10 mouse cellular contexts compared by ENCODE assay signal in the genomic region with DNA sequence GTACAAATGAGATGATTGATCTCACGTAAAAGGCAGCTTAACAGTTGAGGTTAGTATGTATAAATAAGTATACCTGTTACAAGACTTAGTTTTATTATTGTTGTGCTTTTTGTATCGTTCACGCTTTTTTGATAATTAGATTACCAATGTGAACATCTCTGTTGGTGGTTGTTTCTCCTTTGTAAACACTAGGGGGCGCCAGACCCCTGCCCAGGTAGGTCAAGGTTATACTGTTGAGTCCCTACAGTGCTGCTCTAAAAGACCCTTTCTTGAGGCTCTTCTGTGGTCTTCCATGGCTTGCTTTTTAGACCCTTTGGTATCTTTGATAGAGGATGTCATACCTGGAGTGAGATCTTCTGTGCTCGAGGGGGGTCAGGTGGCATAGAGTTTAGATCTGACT. TPM values are rescaled to one million over a fixed set of nuclear protein-coding genes. Genes with fewer than 3 reads are reported as not detected.
DNase-seq lines count a peak whose midpoint lies in the region; ATAC-seq and TF ChIP-seq lines count a peak whose summit lies in the region.
"Had no signal": no experiment of that assay in that cellular context is flagged by ENCODE, and none has a peak within 500 bp of the region (broad histone marks: within the 10 kb centered on the region; RNA-seq: fewer than 3 reads in every experiment).

No protein-coding gene starts in this region.

- no peak overlapping the region for H3K27ac ChIP-seq in hindbrain, embryonic 11.5 days (ENCODE audit: low read depth, low read length)
- H3K27ac ChIP-seq in hindbrain, embryonic 13.5 days, result no peak overlapping the region
- H3K27ac ChIP-seq in spleen, adult 2 months (ENCODE audit: insufficient read depth, low read length), result no peak overlapping the region
- H3K27ac ChIP-seq: limb, embryonic 15.5 days had no signal

- peak; percentile 28 for DNase-seq in hindbrain, embryonic 11.5 days (ENCODE audit: low spot score)
- peak in 1 of 2 experiments; percentile 5 for DNase-seq in spleen, adult 2 months (ENCODE audit: low read depth in 1 of 2, low spot score in 2 of 2)
- DNase-seq in spleen, postnatal 36 days (ENCODE audit: low spot score in 2 of 2), result no peak
- DNase-seq in c-Kit-negative CD71-positive TER-119-positive erythroid progenitor cells, embryonic 14.5 days (ENCODE audit: low read depth, low spot score), result peak; percentile 19
- DNase-seq in splenic B cell, adult 2 months (ENCODE audit: low read depth, low spot score), result peak; percentile 56
- DNase-seq in adrenal gland, postnatal 4 days (ENCODE audit: low spot score in 2 of 2), result no peak
- no peak for DNase-seq in left cerebral cortex, adult 9 months (ENCODE audit: low spot score in 2 of 2)
- DNase-seq: gastrocnemius, postnatal 10 days had no signal

- no peaks in the 10 kb centered on the region for H3K9me3 ChIP-seq in hindbrain, embryonic 11.5 days (ENCODE audit: control insufficient read depth, low read length)
- no peaks in the 10 kb centered on the region for H3K9me3 ChIP-seq in hindbrain, embryonic 13.5 days
- H3K9me3 ChIP-seq: limb, embryonic 15.5 days had no signal

- H3K4me3 ChIP-seq in hindbrain, embryonic 11.5 days (ENCODE audit: low read depth, low read length), result no peak overlapping the region
- no peak overlapping the region for H3K4me3 ChIP-seq in hindbrain, embryonic 13.5 days
- no peak overlapping the region for H3K4me3 ChIP-seq in spleen, adult 2 months (ENCODE audit: extremely low read depth, insufficient read depth, insufficient read length)
- H3K4me3 ChIP-seq: limb, embryonic 15.5 days had no signal

- no peak overlapping the region for H3K9ac ChIP-seq in hindbrain, embryonic 11.5 days (ENCODE audit: low read depth, low read length)
- no peak overlapping the region for H3K9ac ChIP-seq in hindbrain, embryonic 13.5 days
- H3K9ac ChIP-seq: limb, embryonic 15.5 days had no signal

- ATAC-seq in hindbrain, embryonic 11.5 days (ENCODE audit: low FRiP score), result no peak
- ATAC-seq in hindbrain, embryonic 13.5 days (ENCODE audit: low FRiP score), result no peak

- 72% methylated on average over 5 of the region's 5 CpGs for WGBS in hindbrain, embryonic 11.5 days
- WGBS in hindbrain, embryonic 13.5 days, result 73% methylated on average over 5 of the region's 5 CpGs
- WGBS in spleen, adult 2 months, result 75% methylated on average over 5 of the region's 5 CpGs

- no peaks in the 10 kb centered on the region for H3K27me3 ChIP-seq in hindbrain, embryonic 11.5 days (ENCODE audit: control insufficient read depth, insufficient read depth, low read length)
- H3K27me3 ChIP-seq in hindbrain, embryonic 13.5 days, result no peaks in the 10 kb centered on the region
- H3K27me3 ChIP-seq in spleen, adult 2 months (ENCODE audit: control insufficient read depth, insufficient read depth, low read length), result no peaks in the 10 kb centered on the region
- no peaks in the 10 kb centered on the region for H3K27me3 ChIP-seq in splenic B cell, adult 2 months (ENCODE audit: control insufficient read depth, insufficient read depth, low read length, poor library complexity, severe bottlenecking)
- H3K27me3 ChIP-seq: limb, embryonic 15.5 days had no signal

- no peaks in the 10 kb centered on the region for H3K4me1 ChIP-seq in hindbrain, embryonic 11.5 days (replicated peaks; ENCODE audit: control insufficient read depth, insufficient read depth, low read length)
- peaks cover 34% of the 10 kb centered on the region for H3K4me1 ChIP-seq in hindbrain, embryonic 13.5 days (replicated peaks)
- no peaks in the 10 kb centered on the region for H3K4me1 ChIP-seq in spleen, adult 2 months (ENCODE audit: control insufficient read depth, insufficient read depth, insufficient read length)

- no peak for TF ChIP-seq POLR2A in spleen, adult 2 months (IDR thresholded peaks at IDR 0.05; ENCODE audit: low read depth, low read length)

- H3K4me2 ChIP-seq in hindbrain, embryonic 11.5 days (replicated peaks; ENCODE audit: low read depth, low read length), result no peak overlapping the region
- no peak overlapping the region for H3K4me2 ChIP-seq in hindbrain, embryonic 13.5 days
- H3K4me2 ChIP-seq: limb, embryonic 15.5 days had no signal

- H3K36me3 ChIP-seq in hindbrain, embryonic 11.5 days (ENCODE audit: control insufficient read depth, insufficient read depth, low read length), result no peaks in the 10 kb centered on the region
- peaks cover 23% of the 10 kb centered on the region for H3K36me3 ChIP-seq in hindbrain, embryonic 13.5 days
- peaks cover 1% of the 10 kb centered on the region; the same call in 1 of the 2 replicates for H3K36me3 ChIP-seq in spleen, adult 2 months (ENCODE audit: control insufficient read depth, insufficient read depth, low read length)
- H3K36me3 ChIP-seq in splenic B cell, adult 2 months (ENCODE audit: control insufficient read depth, insufficient read depth, low read length, poor library complexity, severe bottlenecking), result peaks cover 8% of the 10 kb centered on the region

- TF ChIP-seq CTCF in spleen, adult 2 months (IDR thresholded peaks at IDR 0.05; ENCODE audit: extremely low read depth, insufficient read depth, insufficient read length, insufficient replicate concordance), result peak; percentile 41; the same call in 1 of the 2 replicates

RNA-seq across cellular contexts. Expression of a gene that starts 20.8 kb away (rescaled TPM):
- 24.4 and 32.4 TPM in 2 replicates for polyA plus RNA-seq in hindbrain, embryonic 11.5 days (2014; fragmentation: Nextera tagmentation; extraction: Ambion mirVana)
- 24.7 and 29.4 TPM in 2 replicates for polyA plus RNA-seq in hindbrain, embryonic 13.5 days (2015; fragmentation: Nextera tagmentation; extraction: Ambion mirVana)
- 3.7 and 4.1 TPM in 2 replicates for polyA plus RNA-seq in spleen, adult 2 months (2012; rRNA removed)
- 10 to 100 TPM; 12.1 to 13.0 TPM for total RNA-seq in adrenal gland, postnatal 4 days (2021)

Comparison
In these comparisons a context has a peak if more than half of its experiments do, and no peak if none do; other contexts are left out.
1. DNase-seq: peak in hindbrain, embryonic 11.5 days (single experiment), c-Kit-negative CD71-positive TER-119-positive erythroid progenitor cells, embryonic 14.5 days (single experiment) and splenic B cell, adult 2 months (single experiment); none in spleen, postnatal 36 days (0 of 2), adrenal gland, postnatal 4 days (0 of 2) and left cerebral cortex, adult 9 months (0 of 2).